Mouse (Mus musculus): ENCODE measurements around the gene Fhl4. TPM values are rescaled to one million over a fixed set of nuclear protein-coding genes. Genes with fewer than 3 reads are reported as not detected.

The Fhl4 gene
- total RNA-seq, 1 experiment from 2014 or later = not detected

Other genes starting within 250 kb of the Fhl4 start
- gene Ric8b, start 184.9 kb downstream of the Fhl4 start, total RNA-seq (2017) = 25.4 to 32.3 TPM (median 27.0 TPM) in 3 replicates
- 6.5 to 16.3 TPM (median 9.9 TPM) in 3 replicates for gene Tmem263, start 132 bp upstream of the Fhl4 start, total RNA-seq (2017)
- 3.7 to 34.9 TPM (median 28.0 TPM) in 3 replicates for gene Mterf2, start 25.5 kb upstream of the Fhl4 start, total RNA-seq (2017)
- gene Cry1, start 82.6 kb upstream of the Fhl4 start, total RNA-seq (2017) = 11.2 to 24.9 TPM (median 11.9 TPM) in 3 replicates